Mouse (Mus musculus) forebrain, embryonic 12.5 days (tissue): ENCODE data around the gene Spef1. TPM values are rescaled to one million over a fixed set of nuclear protein-coding genes. Genes with fewer than 3 reads are reported as not detected.

Experiments
- ATAC-seq: fragments of 200-750 bp; cut with Nextera tagmentation; 2 replicates; pipeline ENCODE4 v1.8.0; 2017; ENCODE audit warnings: moderate TSS enrichment; ENCODE audit not compliant: low FRiP score
- H3K27ac ChIP-seq: fragments of 300-500 bp; sonication (generic); 2 replicates; pipeline ENCODE4 v1.5.1; 2016; ENCODE audit warnings: mild to moderate bottlenecking
- H3K27me3 ChIP-seq: fragments of 300-500 bp; sonication (generic); 2 replicates; pipeline ENCODE4 v1.6.1; 2016; ENCODE audit warnings: mild to moderate bottlenecking
- H3K36me3 ChIP-seq: fragments of 300-500 bp; sonication (generic); replicated peaks from 2 replicates; pipeline ENCODE4 v1.6.1; 2016; ENCODE audit warnings: mild to moderate bottlenecking
- H3K4me1 ChIP-seq: fragments of 300-500 bp; sonication (generic); 2 replicates; pipeline ENCODE4 v1.6.1; 2016
- H3K4me2 ChIP-seq: fragments of 300-500 bp; sonication (generic); 2 replicates; pipeline ENCODE4 v1.6.1; 2016; ENCODE audit warnings: mild to moderate bottlenecking, moderate library complexity
- H3K4me3 ChIP-seq: fragments of 300-500 bp; sonication (generic); replicated peaks from 2 replicates; pipeline ENCODE4 v1.5.1; 2016; ENCODE audit warnings: mild to moderate bottlenecking
- H3K9ac ChIP-seq: fragments of 300-500 bp; sonication (generic); 2 replicates; pipeline ENCODE4 v1.6.1; 2016; ENCODE audit warnings: mild to moderate bottlenecking
- H3K9me3 ChIP-seq: fragments of 300-500 bp; sonication (generic); 2 replicates; pipeline ENCODE4 v1.6.1; 2016
- WGBS: fragments of 180-500 bp; shearing (Covaris S2); methylation state at CpG from one replicate; pipeline ENCODE4 v1.1.7; 2016; 5-methylcytosine and 5-hydroxymethylcytosine counted together
- polyA plus RNA-seq: library from polyadenylated mRNA; unstranded; fragments of >200 nt; fragmentation: Nextera tagmentation; extraction: Ambion mirVana; gene quantifications from 2 replicates; pipeline ENCODE4 v1.2.1, GENCODE M21; 2016

Spef1 gene
- polyA plus RNA-seq, 1 experiment from 2014 or later, result 12.1 TPM

GRCm38 (mm10) chr2:131220030-131220429 is 32.9 kb upstream of the Spef1 start:
- Histone ChIP-seq H3K4me2 (no peak overlapping the region), H3K9ac (no peak overlapping the region), H3K27me3 (no peaks in the 10 kb centered on the region), H3K9me3 (no peaks in the 10 kb centered on the region), H3K4me1 (no peaks in the 10 kb centered on the region), H3K27ac (no peak overlapping the region), H3K4me3 (no peak overlapping the region), H3K36me3 (no peaks in the 10 kb centered on the region)
- 90% methylated on average over 4 of the region's 4 CpGs for WGBS
- ATAC-seq, result no peak

GRCm38 (mm10) chr2:131215941-131216858 is 29.1 kb upstream of the Spef1 start:
- no peak for ATAC-seq
- H3K27me3 ChIP-seq, result no peaks in the 10 kb centered on the region
- H3K36me3 ChIP-seq, result peaks cover 14% of the 10 kb centered on the region; the same call in 1 of the 2 replicates
- no peak overlapping the region for H3K4me3 ChIP-seq
- H3K27ac ChIP-seq, result no peak overlapping the region
- H3K4me2 ChIP-seq, result no peak overlapping the region
- peaks cover 2% of the 10 kb centered on the region for H3K4me1 ChIP-seq
- no peaks in the 10 kb centered on the region for H3K9me3 ChIP-seq
- no peak overlapping the region for H3K9ac ChIP-seq
- WGBS, result 90% methylated on average over 7 of the region's 7 CpGs

GRCm38 (mm10) chr2:131213773-131214172 is 26.7 kb upstream of the Spef1 start:
- Histone ChIP-seq H3K4me2 (no peak overlapping the region), H3K27ac (no peak overlapping the region), H3K9ac (no peak overlapping the region), H3K4me1 (peaks cover 13% of the 10 kb centered on the region), H3K36me3 (peaks cover 14% of the 10 kb centered on the region; the same call in 1 of the 2 replicates), H3K27me3 (no peaks in the 10 kb centered on the region), H3K4me3 (no peak overlapping the region), H3K9me3 (no peaks in the 10 kb centered on the region)
- WGBS, result 86% methylated on average over 7 of the region's 7 CpGs
- no peak for ATAC-seq

GRCm38 (mm10) chr2:131211026-131211615 is 24.0 kb upstream of the Spef1 start:
- Histone ChIP-seq H3K4me3 (peak overlapping the region; percentile 55), H3K27me3 (no peaks in the 10 kb centered on the region), H3K4me1 (peaks cover 13% of the 10 kb centered on the region), H3K9me3 (no peaks in the 10 kb centered on the region), H3K4me2 (peak overlapping the region; percentile 65), H3K9ac (peak overlapping the region; percentile 64), H3K36me3 (peaks cover 14% of the 10 kb centered on the region; the same call in 1 of the 2 replicates), H3K27ac (no peak overlapping the region)
- no peak for ATAC-seq
- 75% methylated on average over 9 of the region's 9 CpGs for WGBS

- Histone ChIP-seq H3K4me1 (peaks cover 13% of the 10 kb centered on the region), H3K27me3 (no peaks in the 10 kb centered on the region), H3K27ac (peak overlapping the region; percentile 88), H3K36me3 (peaks cover 14% of the 10 kb centered on the region; the same call in 1 of the 2 replicates), H3K9me3 (no peaks in the 10 kb centered on the region), H3K4me3 (peak overlapping the region; percentile 55), H3K9ac (peak overlapping the region; percentile 64), H3K4me2 (peak overlapping the region; percentile 65)
- ATAC-seq, result peak; percentile 97
- WGBS, result 2% methylated on average over 50 of the region's 50 CpGs
These were observed 23.1 kb upstream of the Spef1 start for GRCm38 (mm10) chr2:131209969-131210792.

- peaks cover 14% of the 10 kb centered on the region; the same call in 1 of the 2 replicates for H3K36me3 ChIP-seq
- peaks cover 13% of the 10 kb centered on the region for H3K4me1 ChIP-seq
- H3K4me3 ChIP-seq, result peak overlapping the region; percentile 55
- H3K27me3 ChIP-seq, result no peaks in the 10 kb centered on the region
- no peaks in the 10 kb centered on the region for H3K9me3 ChIP-seq
- peak overlapping the region; percentile 64 for H3K9ac ChIP-seq
- H3K27ac ChIP-seq, result peak overlapping the region; percentile 88
- WGBS, result 80% methylated on average over 4 of the region's 4 CpGs
- ATAC-seq, result no peak; the same call in none of the 2 replicates
- peak overlapping the region; percentile 65 for H3K4me2 ChIP-seq
These were observed 22.2 kb upstream of the Spef1 start for GRCm38 (mm10) chr2:131209125-131209795.

- WGBS, result 85% methylated on average over 2 of the region's 2 CpGs
- peaks cover 10% of the 10 kb centered on the region; the same call in 1 of the 2 replicates for H3K36me3 ChIP-seq
- H3K9me3 ChIP-seq, result no peaks in the 10 kb centered on the region
- no peaks in the 10 kb centered on the region for H3K27me3 ChIP-seq
- peaks cover 13% of the 10 kb centered on the region for H3K4me1 ChIP-seq
- no peak overlapping the region for H3K27ac ChIP-seq
- no peak for ATAC-seq
- H3K4me3 ChIP-seq, result no peak overlapping the region
- no peak overlapping the region for H3K9ac ChIP-seq
- no peak overlapping the region for H3K4me2 ChIP-seq
These were observed 21.3 kb upstream of the Spef1 start for GRCm38 (mm10) chr2:131208356-131208755.

GRCm38 (mm10) chr2:131206778-131207177 is 19.7 kb upstream of the Spef1 start, which contains the start of gene Ap5s1:
Gene Ap5s1, plus strand, starts transcription at chr2:131207078.
- no peak for ATAC-seq
- 85% methylated on average over 4 of the region's 4 CpGs for WGBS

GRCm38 (mm10) chr2:131205521-131206182 is 18.6 kb upstream of the Spef1 start:
- Histone ChIP-seq H3K9ac (no peak overlapping the region), H3K4me1 (peaks cover 7% of the 10 kb centered on the region), H3K4me2 (no peak overlapping the region), H3K9me3 (no peaks in the 10 kb centered on the region), H3K27me3 (no peaks in the 10 kb centered on the region), H3K36me3 (0 out of 2 replicates have a peak, but pooled peaks cover 4% of the 10 kb centered on the region), H3K27ac (no peak overlapping the region), H3K4me3 (no peak overlapping the region)
- WGBS, result 89% methylated on average over 8 of the region's 8 CpGs
- ATAC-seq, result no peak

More at GRCm38 (mm10) chr2:131206778-131207177, 19.7 kb upstream of the Spef1 start, which contains the start of gene Ap5s1:
- H3K36me3 ChIP-seq, result no peaks in the 10 kb centered on the region
- no peak within 1 kb of the TSS for H3K4me3 ChIP-seq
- no peak within 1 kb of the TSS for H3K9ac ChIP-seq
- H3K4me2 ChIP-seq, result no peak within 1 kb of the TSS
- peaks cover 13% of the 10 kb centered on the region for H3K4me1 ChIP-seq
- H3K27ac ChIP-seq, result no peak within 1 kb of the TSS
- H3K27me3 ChIP-seq, result no peaks in the 10 kb centered on the region
- no peaks in the 10 kb centered on the region for H3K9me3 ChIP-seq

GRCm38 (mm10) chr2:131204410-131204981 is 17.4 kb upstream of the Spef1 start:
- Histone ChIP-seq H3K27me3 (no peaks in the 10 kb centered on the region), H3K27ac (no peak overlapping the region), H3K9ac (no peak overlapping the region), H3K9me3 (no peaks in the 10 kb centered on the region), H3K36me3 (peaks cover 12% of the 10 kb centered on the region; the same call in 1 of the 2 replicates), H3K4me1 (peaks cover 4% of the 10 kb centered on the region), H3K4me2 (no peak overlapping the region), H3K4me3 (no peak overlapping the region)
- no peak for ATAC-seq
- 69% methylated on average over 7 of the region's 7 CpGs for WGBS
